Mouse (Mus musculus) MEL (cell line): ENCODE results near the gene Pyroxd2. TPM values are rescaled to one million over a fixed set of nuclear protein-coding genes. Genes with fewer than 3 reads are reported as not detected.

ENCODE experiments used
- DNase-seq: peaks from one replicate; pipeline ENCODE4 v3.0.0; 2011; ENCODE audit warnings: low read depth, low spot score
- H3K27ac ChIP-seq: 2 replicates; pipeline ENCODE4 v1.5.1; 2012; ENCODE audit warnings: low read depth, mild to moderate bottlenecking, control low read depth, low read length, moderate library complexity; ENCODE audit not compliant: control insufficient read depth
- H3K27me3 ChIP-seq, 2 experiments: fragments of 150-350 bp in 1 of 2; sonication (generic) in 1 of 2; 2 replicates each; pipeline ENCODE4 v1.6.1; 2012; ENCODE audit warnings: low read length in 2 of 2, mild to moderate bottlenecking in 2 of 2, improper control_type of control experiment in 1 of 2, moderate library complexity in 1 of 2; ENCODE audit not compliant: insufficient read depth in 2 of 2, control insufficient read depth in 1 of 2
- H3K36me3 ChIP-seq, 2 experiments: 2 replicates each; pipeline ENCODE4 v1.6.1; 2012 to 2014; ENCODE audit warnings: low read length in 2 of 2, improper control_type of control experiment in 1 of 2, inconsistent platforms in 1 of 2, mild to moderate bottlenecking in 1 of 2; ENCODE audit not compliant: insufficient read depth in 2 of 2, control insufficient read depth in 1 of 2
- H3K4me1 ChIP-seq, 2 experiments: fragments of 150-350 bp in 1 of 2; sonication (generic) in 1 of 2; 2 replicates each; pipeline ENCODE4 v1.6.1; 2012; ENCODE audit warnings: low read length in 2 of 2, improper control_type of control experiment in 1 of 2, mild to moderate bottlenecking in 1 of 2; ENCODE audit not compliant: insufficient read depth in 2 of 2, control insufficient read depth in 1 of 2
- H3K4me3 ChIP-seq, 2 experiments: fragments of 150-350 bp in 1 of 2; sonication (generic) in 1 of 2; 2 replicates each; pipeline ENCODE4 v1.5.1; 2012; ENCODE audit warnings: low read depth in 2 of 2, low read length in 2 of 2, mild to moderate bottlenecking in 2 of 2, moderate library complexity in 2 of 2, control low read depth in 1 of 2, improper control_type of control experiment in 1 of 2; ENCODE audit not compliant: control insufficient read depth in 1 of 2, insufficient read depth in 1 of 2
- H3K79me2 ChIP-seq: 2 replicates; pipeline ENCODE4 v1.6.1; 2012; ENCODE audit warnings: mild to moderate bottlenecking, low read length, moderate library complexity; ENCODE audit not compliant: control insufficient read depth, poor library complexity, insufficient read depth
- H3K9ac ChIP-seq: 2 replicates; pipeline ENCODE4 v1.6.1; 2012; ENCODE audit warnings: low read depth, mild to moderate bottlenecking, control low read depth, low read length, moderate library complexity; ENCODE audit not compliant: control insufficient read depth, poor library complexity, severe bottlenecking
- H3K9me3 ChIP-seq: fragments of 150-350 bp; sonication (generic); replicated peaks from 2 replicates; pipeline ENCODE4 v1.6.1; 2012; ENCODE audit warnings: mild to moderate bottlenecking, low read length, improper control_type of control experiment, moderate library complexity; ENCODE audit not compliant: insufficient read depth
- CTCF ChIP-seq, 3 experiments: IDR thresholded peaks in 2 of 3; conservative IDR thresholded peaks in 1 of 3; 2 replicates each; pipeline ENCODE4 v1.5.1; 2011 to 2012; ENCODE audit warnings: low read length in 3 of 3, low read depth in 2 of 3, mild to moderate bottlenecking in 2 of 3, improper control_type of control experiment in 1 of 3, inconsistent platforms in 1 of 3, mixed read lengths in 1 of 3, moderate library complexity in 1 of 3; ENCODE audit not compliant: control insufficient read depth in 1 of 3, insufficient read depth in 1 of 3, poor library complexity in 1 of 3, severe bottlenecking in 1 of 3
- ELF1 ChIP-seq: IDR thresholded peaks from 2 replicates; pipeline ENCODE4 v1.6.1; 2014; ENCODE audit warnings: low read depth, mild to moderate bottlenecking, inconsistent platforms, low read length, improper control_type of control experiment, moderate library complexity
- EP300 ChIP-seq, 2 experiments: IDR thresholded peaks; 2 replicates each; pipeline ENCODE4 v1.6.1; 2011; ENCODE audit warnings: improper control_type of control experiment in 2 of 2, low read length in 2 of 2, low read depth in 1 of 2, mild to moderate bottlenecking in 1 of 2
- HCFC1 ChIP-seq: IDR thresholded peaks from 2 replicates; pipeline ENCODE4 v1.6.1; 2012; ENCODE audit warnings: low read depth, mild to moderate bottlenecking, inconsistent platforms, low read length, improper control_type of control experiment, moderate library complexity
- JUND ChIP-seq: IDR thresholded peaks from 2 replicates; pipeline ENCODE4 v1.6.1; 2011; ENCODE audit warnings: low read depth, mild to moderate bottlenecking, improper control_type of control experiment, low read length
- MAX ChIP-seq: IDR thresholded peaks from 2 replicates; pipeline ENCODE4 v1.6.1; 2011; ENCODE audit warnings: low read length, improper control_type of control experiment
- MXI1 ChIP-seq: IDR thresholded peaks from 2 replicates; pipeline ENCODE4 v1.6.1; 2011; ENCODE audit warnings: mild to moderate bottlenecking, low read depth, low read length, improper control_type of control experiment
- MYB ChIP-seq: IDR thresholded peaks from 2 replicates; pipeline ENCODE4 v1.6.1; 2011; ENCODE audit warnings: mild to moderate bottlenecking, low read depth, low read length, improper control_type of control experiment
- MYC ChIP-seq: IDR thresholded peaks from 2 replicates; pipeline ENCODE4 v1.6.1; 2011; ENCODE audit warnings: low read depth, mild to moderate bottlenecking, low read length, improper control_type of control experiment, moderate library complexity
- NELFE ChIP-seq: IDR thresholded peaks from 2 replicates; pipeline ENCODE4 v1.6.1; 2011; ENCODE audit warnings: low read depth, low read length, improper control_type of control experiment
- POLR2AphosphoS2 ChIP-seq: IDR thresholded peaks from 2 replicates; pipeline ENCODE4 v1.6.1; 2011; ENCODE audit warnings: low read length, improper control_type of control experiment
- SIN3A ChIP-seq: IDR thresholded peaks from 2 replicates; pipeline ENCODE4 v1.6.1; 2012; ENCODE audit warnings: low read length, improper control_type of control experiment, inconsistent platforms
- TAL1 ChIP-seq: IDR thresholded peaks from 2 replicates; pipeline ENCODE4 v1.6.1; 2012; ENCODE audit warnings: mild to moderate bottlenecking, inconsistent platforms, low read length, moderate library complexity, mixed read lengths
- USF2 ChIP-seq, 2 experiments: IDR thresholded peaks; 2 replicates each; pipeline ENCODE4 v1.6.1; 2011 to 2012; ENCODE audit warnings: improper control_type of control experiment in 2 of 2, low read length in 2 of 2, borderline replicate concordance in 1 of 2, inconsistent platforms in 1 of 2, low read depth in 1 of 2, mild to moderate bottlenecking in 1 of 2; ENCODE audit not compliant: insufficient read depth in 1 of 2
- ZC3H11A ChIP-seq: IDR thresholded peaks from 2 replicates; pipeline ENCODE4 v1.6.1; 2012; ENCODE audit warnings: low read depth, mild to moderate bottlenecking, inconsistent platforms, low read length, improper control_type of control experiment
- ZKSCAN1 ChIP-seq: IDR thresholded peaks from 2 replicates; pipeline ENCODE4 v1.6.1; 2012; ENCODE audit warnings: low read depth, mild to moderate bottlenecking, inconsistent platforms, low read length, improper control_type of control experiment, moderate library complexity
- polyA plus RNA-seq, 2 experiments: library from polyadenylated mRNA; stranded (reverse) in 1 of 2; unstranded in 1 of 2; fragments of >175 nt in 1 of 2; fragments of >200 nt in 1 of 2; gene quantifications; 2 replicates each; pipeline versions ENCODE4 v1.2.1 to v1.2.4; 2012; ENCODE audit warnings: low replicate concordance in 2 of 2, low read depth in 1 of 2; ENCODE audit not compliant: insufficient read length in 2 of 2, insufficient read depth in 1 of 2, missing spikeins in 1 of 2
- total RNA-seq: library from RNA; depleted of rRNA; stranded (reverse); fragments of 300-350 nt; gene quantifications from 2 replicates; pipeline ENCODE4 v1.2.3, GENCODE M21; 2012

Gene Pyroxd2
- total and polyA plus RNA-seq, 3 experiments, result 4.1 to 17.0 TPM; not detected in 1

GRCm38 (mm10) chr19:42764398-42764797 lies 11.8 kb upstream of the Pyroxd2 start:
- Histone ChIP-seq H3K27ac (no peak overlapping the region), H3K36me3 (peaks cover 0 to under 1% of the 10 kb centered on the region in 2 experiments; a peak in 1 of 4 replicates), H3K79me2 (no peaks in the 10 kb centered on the region), H3K9ac (no peak overlapping the region), H3K27me3 (no peaks in the 10 kb centered on the region), H3K9me3 (no peaks in the 10 kb centered on the region), H3K4me1 (no peaks in the 10 kb centered on the region), H3K4me3 (no peak overlapping the region)
- DNase-seq, result no peak
- TF ChIP-seq ZKSCAN1, result no peak
- TF ChIP-seq MXI1, result no peak
- TF ChIP-seq POLR2AphosphoS2, result no peak
- TF ChIP-seq JUND, result no peak
- no peak for TF ChIP-seq MAX
- TF ChIP-seq SIN3A, result no peak
- TF ChIP-seq TAL1, result no peak
- TF ChIP-seq EP300 (IDR thresholded peaks at IDR 0.05; ENCODE audit: low read depth in 1 of 2, low read length in 2 of 2), result no peak

- no peak overlapping the region for H3K9ac ChIP-seq
- peaks cover 0 to 6% of the 10 kb centered on the region in 2 experiments; a peak in 3 of 4 replicates for H3K36me3 ChIP-seq
- no peaks in the 10 kb centered on the region for H3K27me3 ChIP-seq
- H3K9me3 ChIP-seq, result no peaks in the 10 kb centered on the region
- peaks cover 5 to 8% of the 10 kb centered on the region in 2 experiments for H3K4me1 ChIP-seq
- no peak overlapping the region for H3K27ac ChIP-seq
- no peak for DNase-seq
- H3K4me3 ChIP-seq, result no peak overlapping the region
- no peak for TF ChIP-seq USF2 (IDR thresholded peaks at IDR 0.05; ENCODE audit: borderline replicate concordance in 1 of 2, insufficient read depth in 1 of 2, low read depth in 1 of 2, low read length in 2 of 2)
- peaks cover 5% of the 10 kb centered on the region; the same call in 1 of the 2 replicates for H3K79me2 ChIP-seq
Observed at GRCm38 (mm10) chr19:42756671-42757070, 4.1 kb upstream of the Pyroxd2 start.

- Histone ChIP-seq H3K27me3 (no peaks in the 10 kb centered on the region), H3K27ac (no peak overlapping the region), H3K9ac (no peak overlapping the region), H3K36me3 (peaks cover 0 to 12% of the 10 kb centered on the region in 2 experiments; a peak in 3 of 4 replicates), H3K9me3 (no peaks in the 10 kb centered on the region), H3K79me2 (peaks cover 5% of the 10 kb centered on the region; the same call in 1 of the 2 replicates), H3K4me3 (no peak overlapping the region), H3K4me1 (peaks cover 8 to 16% of the 10 kb centered on the region in 2 experiments)
- no peak for TF ChIP-seq MYC
- TF ChIP-seq HCFC1, result no peak
- no peak for TF ChIP-seq NELFE
- TF ChIP-seq ZC3H11A, result no peak
- TF ChIP-seq MYB, result no peak
- no peak for TF ChIP-seq ELF1
- no peak for TF ChIP-seq CTCF (IDR thresholded peaks at IDR 0.05 in 2 of 3, conservative IDR thresholded peaks at IDR 0.05 in 1 of 3; ENCODE audit: control insufficient read depth in 1 of 3, insufficient read depth in 1 of 3, low read depth in 2 of 3, low read length in 3 of 3, poor library complexity in 1 of 3, severe bottlenecking in 1 of 3)
- DNase-seq, result peak; percentile 30
Observed at GRCm38 (mm10) chr19:42755148-42755870, 2.7 kb upstream of the Pyroxd2 start.
